Mouse (Mus musculus): Measurements from ENCODE around the gene Qtrt1. TPM values are rescaled to one million over a fixed set of nuclear protein-coding genes. Genes with fewer than 3 reads are reported as not detected.
A peak's percentile ranks its signal among the peaks of the same experiment; 100 is the strongest.

Qtrt1 gene
- 10 to 100 TPM; 15.6 to 18.5 TPM for total RNA-seq (2021)
- long read RNA-seq, experiment 1, partial matches to known transcripts: 1 of 5 reads
- long read RNA-seq, experiment 1, other reads (novel, unspliced or antisense): 2 of 5 reads
- long read RNA-seq, experiment 2, transcript Qtrt1-201 (10 exons, 1,316 nt): major isoform, 10 of 11 reads
- long read RNA-seq, experiment 2, partial matches to known transcripts: 0 of 11 reads
- long read RNA-seq, experiment 2, other reads (novel, unspliced or antisense): 1 of 11 reads

DNA sequence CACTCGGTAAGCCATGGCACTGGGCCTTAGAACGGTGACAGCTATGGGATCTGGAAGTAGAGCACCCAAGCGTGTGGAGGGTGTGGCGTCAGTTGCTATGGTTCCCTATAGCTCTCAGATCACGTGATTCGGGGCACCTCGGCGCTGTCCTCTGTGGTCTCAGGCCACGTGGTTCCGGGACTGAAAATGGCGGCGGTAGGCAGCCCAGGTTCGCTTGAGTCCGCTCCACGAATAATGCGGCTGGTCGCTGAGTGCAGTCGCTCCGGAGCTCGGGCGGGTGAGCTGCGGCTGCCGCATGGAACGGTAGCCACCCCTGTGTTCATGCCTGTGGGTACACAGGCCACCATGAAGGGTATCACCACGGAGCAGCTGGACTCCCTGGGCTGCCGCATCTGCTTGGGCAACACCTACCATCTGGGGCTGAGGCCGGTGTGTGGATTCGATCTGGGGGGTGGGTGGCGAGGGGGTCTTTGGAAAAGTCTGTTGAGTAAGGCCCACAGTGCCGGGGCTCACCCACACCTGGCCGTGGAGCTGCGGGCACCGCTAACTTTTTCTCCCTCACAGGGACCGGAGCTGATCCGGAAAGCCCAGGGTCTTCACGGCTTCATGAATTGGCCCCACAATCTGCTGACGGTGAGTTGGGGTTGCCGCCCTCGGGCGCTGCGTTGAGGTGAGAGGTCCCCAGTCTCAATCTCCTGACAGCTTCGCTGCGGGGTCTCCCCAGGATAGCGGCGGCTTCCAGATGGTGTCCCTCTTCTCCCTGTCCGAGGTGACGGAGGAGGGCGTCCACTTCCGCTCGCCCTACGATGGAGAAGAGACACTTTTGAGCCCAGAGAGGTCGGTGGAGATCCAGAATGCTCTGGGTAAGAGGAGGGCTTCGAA, at the start of gene Qtrt1:
Gene Qtrt1 (plus strand): TSS at position 169 of the 882 bp plus-strand sequence.
- DNase-seq (ENCODE audit: low spot score in 2 of 2): peak; percentile 71

GRCm38 (mm10) chr9:21366541-21367220, 45.0 kb upstream of the Qtrt1 start:
- DNase-seq (ENCODE audit: low spot score in 2 of 2): peak; percentile 57 to 74

DNA sequence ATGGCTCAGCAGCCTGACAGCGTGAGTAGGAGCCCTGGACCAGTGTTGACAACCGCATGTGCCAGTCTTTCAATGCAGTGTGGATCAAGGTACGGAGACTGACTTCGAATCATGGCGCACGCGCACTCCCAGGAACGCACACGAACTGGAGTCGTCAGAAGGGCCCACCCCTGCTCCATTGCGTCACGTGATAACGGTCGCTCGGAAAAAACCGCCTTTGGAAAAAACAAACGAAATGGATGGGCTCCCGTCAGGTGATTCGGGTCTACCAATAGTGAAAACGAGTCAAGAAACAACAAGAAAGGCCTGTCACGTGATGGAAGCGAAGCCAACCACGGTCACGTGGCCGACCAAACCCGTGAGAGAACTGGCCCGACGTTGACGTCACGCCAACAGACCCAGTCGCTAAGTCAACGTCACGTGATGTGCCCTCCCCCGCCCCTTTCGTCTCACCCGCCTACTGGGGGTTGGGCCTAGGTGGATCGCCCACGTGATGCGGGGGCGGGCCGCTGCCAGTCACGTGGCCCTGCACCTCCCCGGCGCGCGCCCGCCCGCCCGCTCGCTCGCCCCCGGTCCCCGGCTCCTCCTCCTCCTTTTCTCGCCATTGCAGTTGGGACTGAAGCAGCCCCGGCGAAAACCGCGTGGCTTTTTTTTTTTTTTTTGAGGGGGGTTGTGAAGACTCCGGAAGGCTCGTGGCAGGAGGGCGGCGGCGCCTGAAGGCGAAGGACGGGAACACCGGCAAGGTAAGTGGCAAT, 44.1 kb upstream of the Qtrt1 start, which contains the start of gene Ilf3:
Gene Ilf3 (plus strand): TSS at position 515 of the 755 bp plus-strand sequence.
- DNase-seq (ENCODE audit: low spot score in 2 of 2): peak; percentile 96 to 98

DNA sequence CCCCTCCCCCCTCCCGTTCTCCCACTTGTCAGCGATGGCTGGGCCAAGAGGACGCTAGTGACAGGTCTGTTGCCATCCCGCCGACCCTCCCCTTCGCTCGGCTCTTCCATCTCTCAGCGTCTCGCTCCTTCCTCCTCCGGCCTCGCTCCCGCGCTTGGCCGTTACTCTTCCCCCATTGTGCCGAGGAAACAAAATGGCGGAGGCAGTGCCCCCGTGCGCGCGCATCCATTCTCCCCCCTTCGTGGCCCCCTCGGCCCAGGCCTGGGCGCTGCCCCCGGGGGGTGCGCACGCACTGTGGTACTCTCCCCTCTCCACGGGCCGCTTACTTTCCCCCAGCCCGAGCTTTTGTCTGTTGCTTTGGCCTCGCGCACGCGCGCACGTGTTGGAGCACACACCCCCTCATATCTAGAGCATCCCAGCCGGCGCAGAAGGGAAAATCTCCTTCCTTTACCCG, 43.5 kb upstream of the Qtrt1 start:
- peak; percentile 54 to 69 for DNase-seq (ENCODE audit: low spot score in 2 of 2)

- no peak for DNase-seq (ENCODE audit: low spot score in 2 of 2)
These were observed 42.6 kb upstream of the Qtrt1 start for GRCm38 (mm10) chr9:21369080-21369479.

DNA sequence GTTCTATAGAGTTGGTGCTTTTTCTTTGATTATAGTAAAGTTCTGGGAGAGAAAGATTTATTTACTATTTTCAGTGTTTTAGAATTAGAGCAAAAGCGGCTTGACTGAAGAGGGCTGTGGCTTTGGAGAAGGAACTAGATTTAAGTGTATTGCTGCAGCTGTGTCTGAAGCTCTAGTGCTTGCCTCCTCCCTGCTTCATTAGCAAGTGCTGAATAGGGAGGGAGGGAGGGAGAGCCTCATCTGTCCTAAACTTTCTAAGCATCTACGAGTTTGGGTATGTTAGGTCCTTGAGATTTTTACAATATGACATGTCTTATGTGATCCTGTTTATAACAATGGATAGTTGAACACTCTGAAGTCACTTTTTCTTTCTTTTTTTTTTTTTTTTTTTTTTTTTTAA, 40.8 kb upstream of the Qtrt1 start:
- no peak for DNase-seq (ENCODE audit: low spot score in 2 of 2)

GRCm38 (mm10) chr9:21372508-21372907, 39.1 kb upstream of the Qtrt1 start:
- no peak for DNase-seq (ENCODE audit: low spot score in 2 of 2)

DNA sequence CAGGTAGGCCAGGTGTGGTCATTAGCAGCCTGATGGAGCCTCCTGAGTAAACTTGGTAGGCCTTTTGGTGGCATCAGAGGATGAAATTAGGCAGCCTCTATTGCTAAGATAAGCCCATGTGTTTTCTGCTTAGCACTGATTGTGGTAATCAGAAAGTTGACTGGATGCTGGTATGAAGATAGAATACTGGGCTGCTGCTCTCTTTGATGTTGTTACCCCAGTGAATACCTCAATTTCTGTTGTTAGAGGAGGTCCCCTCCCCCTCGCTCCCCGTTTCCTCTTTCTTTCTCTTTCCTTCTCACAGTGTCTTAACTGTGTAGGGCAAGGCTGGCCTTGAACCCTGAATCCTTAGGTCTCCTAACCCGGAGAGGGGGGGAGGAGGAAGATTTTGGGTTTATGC, 32.4 kb upstream of the Qtrt1 start:
- no peak for DNase-seq (ENCODE audit: low spot score in 2 of 2)

- no peak for DNase-seq (ENCODE audit: low spot score in 2 of 2)
These were observed 30.8 kb upstream of the Qtrt1 start for GRCm38 (mm10) chr9:21380868-21381267.

GRCm38 (mm10) chr9:21383966-21384365, 27.7 kb upstream of the Qtrt1 start:
- DNase-seq (ENCODE audit: low spot score in 2 of 2): no peak

DNA sequence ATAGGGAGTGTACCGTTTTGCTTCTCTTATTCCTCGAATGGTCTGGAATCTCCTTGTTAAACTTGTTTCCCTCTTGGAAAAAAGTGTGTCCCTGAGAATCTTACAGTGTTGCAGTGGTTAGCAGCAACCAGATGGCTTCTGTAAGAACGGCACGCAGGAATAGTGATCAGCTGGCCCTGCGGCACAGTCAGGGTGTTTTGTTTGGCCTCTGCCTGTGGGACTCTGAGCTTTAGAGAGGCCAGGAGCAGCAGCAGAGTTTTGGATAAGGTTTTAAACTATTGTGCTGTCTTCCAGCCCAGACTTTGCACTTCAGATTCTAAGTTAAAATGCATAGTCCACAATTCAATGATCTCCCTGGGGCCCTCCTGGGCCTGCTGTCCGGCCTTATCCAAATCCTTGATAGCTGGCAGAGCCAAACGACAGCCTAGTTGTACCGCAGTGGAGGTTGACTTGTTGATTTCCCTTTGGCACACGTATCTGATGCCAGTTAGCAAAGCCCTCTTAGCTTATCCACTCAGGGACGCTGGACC, 18.9 kb upstream of the Qtrt1 start:
- no peak for DNase-seq (ENCODE audit: low spot score in 2 of 2)

GRCm38 (mm10) chr9:21395692-21396091, 15.9 kb upstream of the Qtrt1 start:
- no peak for DNase-seq (ENCODE audit: low spot score in 2 of 2)

GRCm38 (mm10) chr9:21397170-21397569, 14.5 kb upstream of the Qtrt1 start:
- DNase-seq (ENCODE audit: low spot score in 2 of 2): no peak

DNA sequence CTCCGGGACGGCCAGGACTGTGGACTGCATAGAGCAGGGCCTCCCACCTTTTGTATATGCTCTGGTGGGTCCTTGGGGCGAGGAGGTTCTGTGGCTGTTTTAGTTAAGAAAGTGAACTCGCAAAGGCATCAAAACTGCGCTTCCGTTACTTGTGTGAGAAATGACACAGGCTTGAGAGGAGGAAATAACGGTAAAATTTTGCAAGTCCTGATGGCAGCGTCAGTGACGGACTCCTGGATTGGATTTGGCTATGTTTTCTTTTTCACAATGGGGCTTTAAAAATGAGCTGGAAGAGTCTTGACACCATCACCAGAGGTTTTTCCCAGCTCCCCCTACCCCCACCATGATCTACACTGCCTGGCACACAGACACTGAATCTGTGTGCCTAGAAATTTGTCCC, 10.6 kb upstream of the Qtrt1 start:
- DNase-seq (ENCODE audit: low spot score in 2 of 2): no peak

DNA sequence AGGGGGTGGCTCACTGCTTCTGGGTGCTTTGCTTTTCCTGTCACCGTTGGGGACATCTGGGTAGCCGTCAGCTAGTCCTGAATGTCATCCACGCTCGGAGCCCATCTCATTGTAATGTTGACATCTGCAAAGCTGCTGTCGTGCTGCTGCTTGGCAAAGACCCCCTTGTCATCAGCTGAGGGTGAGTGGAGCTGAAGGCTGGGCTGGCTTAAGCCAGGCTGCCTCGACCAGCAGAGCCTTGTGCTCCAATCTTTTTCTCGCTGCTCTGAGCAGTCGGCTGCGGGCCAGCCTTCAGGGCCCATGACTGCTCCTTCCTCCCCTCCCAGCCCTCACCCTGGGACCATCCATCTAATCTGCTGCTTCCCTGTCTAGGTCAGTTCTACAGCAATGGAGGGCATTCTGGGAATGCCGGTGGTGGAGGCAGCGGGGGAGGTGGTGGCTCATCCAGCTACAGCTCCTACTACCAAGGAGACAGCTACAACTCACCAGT, 8.8 kb upstream of the Qtrt1 start:
- no peak for DNase-seq (ENCODE audit: low spot score in 2 of 2)

DNA sequence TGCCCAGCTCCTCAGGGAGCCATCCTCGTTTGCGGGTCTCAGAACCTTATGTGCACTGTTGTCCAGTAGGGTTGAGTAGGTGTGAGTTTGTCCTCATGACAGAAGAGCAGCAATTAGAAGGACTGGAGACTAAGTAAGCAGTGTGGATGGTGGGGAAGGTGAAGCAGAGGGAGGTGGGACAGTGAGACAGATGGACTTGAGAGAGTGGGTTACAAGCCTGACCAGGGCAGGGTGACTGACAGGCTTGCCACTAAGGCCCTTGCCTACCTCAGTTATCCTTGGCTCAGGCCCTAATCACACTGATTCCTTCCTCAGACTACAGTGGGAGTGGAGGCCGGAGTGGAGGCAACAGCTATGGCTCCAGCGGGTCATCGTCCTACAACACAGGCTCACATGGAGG, 7.9 kb upstream of the Qtrt1 start:
- no peak for DNase-seq (ENCODE audit: low spot score in 2 of 2)

DNA sequence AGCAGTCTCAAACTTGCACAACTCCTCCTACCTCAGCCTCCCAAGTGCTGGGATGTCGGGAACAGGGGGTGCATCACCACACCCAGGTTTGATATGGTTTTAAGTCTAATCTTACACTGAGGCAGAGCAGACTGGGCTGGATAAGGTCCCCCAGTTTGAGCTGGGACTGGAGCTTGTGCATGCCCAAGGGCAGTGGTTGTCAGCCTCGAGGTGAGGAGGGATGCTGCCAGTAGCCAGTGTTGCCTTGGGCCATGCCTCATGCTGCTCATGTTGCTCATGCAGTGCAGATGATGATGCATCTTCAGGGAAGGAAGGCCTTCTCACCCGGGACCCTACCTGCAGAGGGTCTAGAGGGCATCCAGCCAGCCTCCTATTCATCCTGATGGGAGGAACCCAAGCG, 6.1 kb upstream of the Qtrt1 start:
- DNase-seq (ENCODE audit: low spot score in 2 of 2): no peak

- no peak for DNase-seq (ENCODE audit: low spot score in 2 of 2)
These were observed 3.7 kb upstream of the Qtrt1 start for GRCm38 (mm10) chr9:21407951-21408350.

GRCm38 (mm10) chr9:21408624-21409023, 3.0 kb upstream of the Qtrt1 start:
- no peak for DNase-seq (ENCODE audit: low spot score in 2 of 2)

DNA sequence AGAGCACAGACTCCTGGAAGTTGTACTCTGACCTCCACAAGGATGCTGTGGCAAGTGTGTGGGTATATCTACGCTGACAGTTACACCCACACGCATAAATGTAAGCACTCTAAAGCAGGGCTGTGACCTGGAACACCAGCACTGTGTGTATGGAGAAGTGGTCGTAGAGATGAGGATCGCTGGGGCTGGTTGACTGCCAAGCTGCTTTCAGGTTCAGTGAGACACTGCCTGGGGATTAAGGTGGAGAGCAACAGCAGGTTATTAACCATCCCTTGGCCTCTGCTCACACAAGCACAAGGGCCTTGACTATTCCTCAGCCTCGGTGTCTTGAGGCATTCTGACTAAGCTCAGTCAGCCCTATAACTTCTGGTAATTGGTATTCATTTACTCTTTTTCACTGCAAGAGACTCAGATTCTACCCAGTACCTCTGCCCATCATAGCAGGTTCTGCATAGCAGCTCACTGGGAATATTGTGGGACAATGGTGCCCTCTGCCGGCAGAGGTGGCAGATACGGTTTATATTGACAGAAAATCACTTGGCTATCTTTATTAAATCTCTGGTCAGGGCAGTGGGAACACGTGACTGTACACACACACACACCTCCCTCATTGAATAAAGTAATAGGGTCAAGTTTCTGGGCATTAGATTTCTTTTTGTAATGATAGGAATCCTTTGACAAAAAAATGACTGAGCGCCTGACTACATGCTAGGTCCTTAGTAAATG, 1.9 kb upstream of the Qtrt1 start:
- DNase-seq (ENCODE audit: low spot score in 2 of 2): peak; percentile 84 to 87

Data from adrenal gland, adult 18-20 months (tissue).